Mouse (Mus musculus): ENCODE measurements around the gene Chd9. TPM values are rescaled to one million over a fixed set of nuclear protein-coding genes. Genes with fewer than 3 reads are reported as not detected.

Gene Chd9
- polyA plus RNA-seq, 1 experiment from 2014 or later, result 160 TPM

DNA sequence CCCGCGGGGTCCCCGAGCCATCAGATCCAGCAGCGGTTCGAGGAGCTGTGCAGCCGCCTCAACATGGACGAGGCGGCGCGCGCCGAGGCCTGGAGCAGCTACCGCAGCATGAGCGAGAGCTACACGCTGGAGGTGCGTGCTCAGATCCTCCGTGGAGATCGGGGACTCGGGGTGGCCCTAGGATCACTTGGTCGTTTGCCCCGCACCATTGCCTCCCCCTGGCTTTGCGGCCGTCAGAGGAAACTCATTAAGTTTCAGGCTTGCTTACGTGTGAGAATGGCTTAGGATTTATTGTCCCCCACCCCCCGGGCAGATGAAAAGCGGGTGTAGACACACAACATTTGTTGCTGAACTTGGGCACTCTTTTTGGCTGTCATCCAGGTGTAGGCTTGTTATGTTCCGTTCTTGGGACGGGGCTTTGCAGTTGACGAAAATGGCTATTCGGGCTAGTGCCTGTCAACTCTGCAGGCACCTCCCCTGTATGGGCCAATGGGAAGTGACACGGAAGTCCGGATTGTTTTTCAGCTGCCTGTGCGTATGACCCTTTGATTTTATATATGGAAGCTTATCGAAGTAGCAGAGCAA is 242.2 kb downstream of the Chd9 start:
- peak; percentile 89 for DNase-seq (ENCODE audit: low spot score)

DNA sequence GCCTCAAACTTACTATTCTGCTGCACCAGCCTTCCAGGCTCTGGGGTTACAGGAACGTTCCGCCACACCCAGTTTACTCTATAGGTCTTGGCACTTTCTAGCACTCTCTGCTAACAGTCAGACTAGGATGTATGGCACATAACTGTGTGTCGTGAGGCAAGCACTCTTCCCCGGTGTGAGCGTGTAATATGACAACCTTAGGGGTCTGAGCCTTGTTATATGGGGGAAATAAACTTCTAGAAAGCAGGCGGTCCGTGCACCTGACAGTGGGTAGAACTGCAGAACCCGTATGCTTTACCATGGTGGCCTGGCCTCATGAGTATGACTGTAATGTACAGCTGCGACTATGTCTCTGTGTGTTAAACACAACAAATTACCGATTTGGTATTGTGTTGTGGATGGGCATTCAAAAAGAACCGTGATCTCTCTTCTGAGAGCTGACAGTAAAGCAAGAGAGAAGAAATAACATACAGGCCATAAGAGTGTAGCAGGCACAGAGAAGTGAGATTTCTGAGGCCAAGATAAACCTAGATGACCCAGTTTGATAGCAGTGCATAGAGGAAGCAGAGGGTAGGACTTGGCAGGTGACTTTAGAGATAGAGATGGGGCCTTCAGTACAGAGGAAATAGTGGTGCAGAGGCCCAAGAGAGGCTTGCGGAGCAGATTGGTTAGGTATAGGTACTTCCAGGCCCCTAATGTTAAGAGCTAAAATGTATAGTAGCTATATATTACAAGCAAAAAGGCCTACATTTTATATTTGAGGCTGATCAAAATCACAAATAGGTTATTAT is 249.1 kb downstream of the Chd9 start:
- DNase-seq (ENCODE audit: low spot score), result peak; percentile 83

DNA sequence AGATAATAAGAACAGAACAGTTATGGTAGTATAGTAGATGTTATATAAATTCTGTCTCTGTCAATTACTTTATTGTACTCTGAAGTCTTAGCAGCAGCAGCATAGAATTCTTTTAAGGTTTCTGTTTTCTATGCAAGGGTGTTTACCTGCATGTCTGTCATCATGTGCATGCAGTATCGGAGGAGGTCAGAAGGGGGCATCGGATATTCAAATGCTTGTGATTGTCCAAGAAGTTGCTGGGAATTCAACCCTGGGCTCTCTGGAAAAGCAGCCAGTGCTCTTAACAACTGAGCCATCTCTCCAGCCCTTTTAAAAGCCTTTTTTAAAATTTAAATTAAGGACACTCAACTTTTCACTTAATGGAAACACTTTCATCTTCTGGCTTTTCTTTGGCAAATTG is 251.5 kb downstream of the Chd9 start:
- no peak for DNase-seq (ENCODE audit: low spot score)

DNA sequence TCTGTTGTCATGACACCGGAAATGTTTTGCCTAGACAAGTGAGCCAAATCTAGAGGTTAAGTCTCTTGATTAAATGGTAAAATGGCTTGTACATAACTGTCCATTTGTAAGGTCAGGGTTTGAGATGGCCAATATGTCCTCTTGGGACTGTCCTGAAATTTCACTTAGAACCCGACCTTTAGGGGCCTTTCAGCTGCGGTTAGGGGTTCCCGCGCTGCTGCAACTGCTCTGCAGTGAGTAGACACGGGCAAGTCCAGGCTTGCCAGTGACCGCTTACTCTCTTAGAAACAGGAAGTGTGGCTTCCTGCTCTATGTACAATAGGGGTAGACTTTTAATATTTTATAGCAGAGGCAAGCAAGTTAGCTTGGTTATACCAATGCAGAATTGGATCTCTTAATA is 253.8 kb downstream of the Chd9 start:
- no peak for DNase-seq (ENCODE audit: low spot score)

DNA sequence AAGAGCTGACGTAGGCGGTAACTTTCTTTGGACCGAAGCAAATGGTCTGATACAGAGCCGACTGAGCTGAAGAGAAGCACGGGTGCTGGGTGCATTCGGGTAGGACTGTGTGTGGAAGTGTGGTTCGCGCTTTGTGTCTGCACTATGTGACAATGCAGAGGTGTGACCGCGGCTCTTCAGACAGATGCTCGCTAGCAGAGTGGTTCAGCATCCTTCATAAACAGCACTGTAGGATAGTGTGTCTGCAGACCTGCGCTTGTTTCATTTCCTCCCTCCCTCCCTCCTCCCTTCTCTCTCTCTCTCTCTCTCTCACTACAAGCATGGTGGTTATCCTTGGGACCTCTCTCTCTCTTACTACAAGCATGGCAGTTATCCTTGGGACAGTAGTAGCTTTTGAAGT is 254.3 kb downstream of the Chd9 start:
- no peak for DNase-seq (ENCODE audit: low spot score)

DNA sequence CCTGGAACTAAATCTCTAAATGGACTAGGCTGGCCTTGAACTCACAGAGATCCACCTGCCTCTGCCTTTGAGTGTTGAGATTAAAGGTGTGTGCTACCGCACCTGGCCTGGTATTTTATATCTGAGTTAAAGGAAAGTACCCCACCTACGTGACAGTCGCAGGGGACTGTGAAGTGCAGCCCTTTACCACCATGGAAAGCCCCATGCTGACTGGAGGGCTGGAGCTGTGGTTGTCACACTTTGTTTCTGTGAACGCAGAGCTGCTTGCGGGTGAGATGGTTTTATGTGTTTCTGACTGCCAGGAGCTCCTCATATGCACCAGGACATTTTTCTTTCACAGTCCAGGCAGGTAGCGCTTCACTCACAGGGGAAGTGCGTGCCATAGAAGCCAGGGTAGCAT is 260.3 kb downstream of the Chd9 start:
- no peak for DNase-seq (ENCODE audit: low spot score)

DNA sequence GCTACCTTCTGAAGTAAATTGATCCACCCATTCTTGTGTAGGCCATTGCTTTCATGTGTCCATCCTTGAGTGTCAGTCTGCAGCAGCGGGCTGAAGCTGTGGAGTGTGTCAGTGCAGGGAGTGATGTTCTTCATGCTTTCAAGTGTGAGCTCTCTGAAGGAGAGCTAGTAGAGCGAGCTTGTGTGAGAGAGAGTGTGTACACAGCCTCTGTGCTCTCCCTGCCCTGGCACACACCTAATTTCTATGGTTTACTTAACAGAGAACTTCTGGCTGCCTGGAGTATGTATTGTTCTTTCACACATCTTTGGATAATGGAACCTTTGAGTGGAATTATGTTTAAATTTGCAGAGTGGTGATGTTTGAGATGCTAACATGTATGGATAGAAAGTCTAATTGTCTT is 261.4 kb downstream of the Chd9 start:
- DNase-seq (ENCODE audit: low spot score), result no peak

DNA sequence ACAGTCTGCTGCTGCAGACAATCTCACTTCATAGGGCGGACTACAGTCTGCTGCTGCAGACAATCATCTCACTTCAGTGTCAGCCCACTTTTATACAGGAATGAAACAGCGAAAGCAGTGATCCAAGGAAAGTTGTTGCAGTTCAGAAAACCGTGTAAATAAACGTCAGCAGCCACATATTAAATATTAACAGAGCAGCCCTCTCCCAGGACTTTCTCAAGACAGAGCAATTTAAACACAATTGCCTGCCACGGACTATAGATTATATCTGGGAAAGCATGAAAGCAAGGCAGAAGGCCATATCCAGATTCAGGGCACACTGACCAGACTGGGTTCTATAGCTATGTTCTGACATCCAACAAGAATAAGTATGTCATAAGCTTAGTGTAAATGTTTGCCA is 266.0 kb downstream of the Chd9 start:
- DNase-seq (ENCODE audit: low spot score), result no peak

DNA sequence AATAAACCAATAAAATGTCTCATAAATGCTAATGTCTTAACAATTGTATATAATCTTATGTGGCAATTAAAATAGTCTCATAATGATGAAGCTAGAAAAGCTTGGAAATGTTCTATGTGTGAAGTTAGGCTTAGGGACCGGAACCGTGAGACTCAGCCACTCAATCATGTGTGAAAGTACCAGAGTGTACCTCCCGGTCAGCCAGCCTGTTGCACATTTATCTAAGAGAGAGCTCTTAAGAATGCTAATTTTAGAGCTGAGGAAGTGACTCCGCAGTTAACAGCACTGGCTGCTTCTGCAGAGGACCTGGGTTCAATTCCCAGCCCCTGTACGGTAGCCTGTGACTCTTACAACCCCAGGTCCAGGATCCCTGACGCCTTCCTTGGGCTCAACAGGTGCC is 270.0 kb downstream of the Chd9 start:
- DNase-seq (ENCODE audit: low spot score), result no peak

Small RNA genes lying within 50 kb of the gene (microRNA-seq; reads per million reads assigned to microRNA genes)
- gene Gm44382 (ENCODE audit: borderline number of aligned reads), result not detected

Other genes starting within 250 kb of the Chd9 start
- 0.44 and 0.52 TPM in 2 replicates for gene Gm19935, start 11.0 kb upstream of the Chd9 start, polyA plus RNA-seq (2015; fragmentation: Nextera tagmentation; extraction: Ambion mirVana)
- gene Rbl2, start 241.7 kb downstream of the Chd9 start, polyA plus RNA-seq (2015; fragmentation: Nextera tagmentation; extraction: Ambion mirVana), result 26.4 and 28.6 TPM in 2 replicates